13 mouse cellular contexts compared by ENCODE assay signal in genomic region chr4:87819182-87819581, GRCm38 (mm10).
DNase-seq lines count a peak whose midpoint lies in the region; ATAC-seq and TF ChIP-seq lines count a peak whose summit lies in the region.
"Had no signal": no experiment of that assay in that cellular context is flagged by ENCODE, and none has a peak within 500 bp of the region (broad histone marks: within the 10 kb centered on the region; RNA-seq: fewer than 3 reads in every experiment).

No protein-coding gene starts in this region.

- no peaks in the 10 kb centered on the region for H3K27me3 ChIP-seq in hindbrain, embryonic 15.5 days
- no peaks in the 10 kb centered on the region for H3K27me3 ChIP-seq in hindbrain, embryonic 12.5 days
- no peaks in the 10 kb centered on the region for H3K27me3 ChIP-seq in intestine, postnatal 0 days (replicated peaks; ENCODE audit: control insufficient read depth, insufficient read depth, low read length)
- H3K27me3 ChIP-seq: embryonic facial prominence, embryonic 13.5 days had no signal

- 40% methylated on average over 9 of the region's 9 CpGs for WGBS in hindbrain, embryonic 15.5 days
- WGBS in hindbrain, embryonic 12.5 days = 57% methylated on average over 9 of the region's 9 CpGs
- WGBS in intestine, postnatal 0 days = 76% methylated on average over 9 of the region's 9 CpGs

- H3K9me3 ChIP-seq in hindbrain, embryonic 15.5 days = no peaks in the 10 kb centered on the region
- H3K9me3 ChIP-seq in hindbrain, embryonic 12.5 days (replicated peaks) = no peaks in the 10 kb centered on the region
- H3K9me3 ChIP-seq in intestine, postnatal 0 days (ENCODE audit: control insufficient read depth) = no peaks in the 10 kb centered on the region
- H3K9me3 ChIP-seq: embryonic facial prominence, embryonic 13.5 days had no signal

- peak; percentile 40 for DNase-seq in Muller cell, postnatal 12 days (ENCODE audit: inconsistent ontology term)
- DNase-seq in cerebellum, adult 9-10 months = peak; percentile 96
- DNase-seq in layer of hippocampus, adult 9-11 months = peak; percentile 58
- no peak for DNase-seq in adrenal gland, postnatal 4 days (ENCODE audit: low spot score in 2 of 2)
- DNase-seq: heart, postnatal 4 days; kidney, postnatal 10 days; lung, postnatal 14 days had no signal

- no peak overlapping the region for H3K4me2 ChIP-seq in hindbrain, embryonic 15.5 days
- H3K4me2 ChIP-seq in hindbrain, embryonic 12.5 days (replicated peaks) = no peak overlapping the region
- H3K4me2 ChIP-seq in intestine, postnatal 0 days (replicated peaks; ENCODE audit: low read depth) = no peak overlapping the region
- H3K4me2 ChIP-seq: embryonic facial prominence, embryonic 13.5 days had no signal

- ATAC-seq in hindbrain, embryonic 15.5 days (ENCODE audit: low FRiP score, low read depth) = no peak
- ATAC-seq in hindbrain, embryonic 12.5 days (ENCODE audit: low FRiP score) = no peak
- no peak for ATAC-seq in granulocyte monocyte progenitor cell, adult 5-6 weeks (replicated peaks; ENCODE audit: poor library complexity, severe bottlenecking)
- no peak for ATAC-seq in intestine, postnatal 0 days
- ATAC-seq: CD4-positive, CD25-positive, alpha-beta regulatory T cell, adult 4 months had no signal

- TF ChIP-seq CTCF in intestine, postnatal 0 days (IDR thresholded peaks at IDR 0.05; ENCODE audit: low read depth) = no peak

- H3K9ac ChIP-seq in hindbrain, embryonic 15.5 days = no peak overlapping the region
- H3K9ac ChIP-seq in hindbrain, embryonic 12.5 days = no peak overlapping the region
- H3K9ac ChIP-seq in intestine, postnatal 0 days (ENCODE audit: low read depth, low read length) = no peak overlapping the region
- H3K9ac ChIP-seq: embryonic facial prominence, embryonic 13.5 days had no signal

- peak overlapping the region; percentile 4; the same call in 1 of the 2 replicates for H3K27ac ChIP-seq in hindbrain, embryonic 15.5 days (replicated peaks)
- no peak overlapping the region for H3K27ac ChIP-seq in hindbrain, embryonic 12.5 days
- H3K27ac ChIP-seq in intestine, postnatal 0 days (ENCODE audit: low read depth, low read length) = no peak overlapping the region
- H3K27ac ChIP-seq: embryonic facial prominence, embryonic 13.5 days had no signal

- H3K4me3 ChIP-seq in hindbrain, embryonic 15.5 days = no peak overlapping the region
- H3K4me3 ChIP-seq in hindbrain, embryonic 12.5 days = no peak overlapping the region
- no peak overlapping the region for H3K4me3 ChIP-seq in intestine, postnatal 0 days (ENCODE audit: low read depth, low read length)
- H3K4me3 ChIP-seq: embryonic facial prominence, embryonic 13.5 days had no signal

- no peaks in the 10 kb centered on the region for H3K36me3 ChIP-seq in hindbrain, embryonic 15.5 days
- H3K36me3 ChIP-seq in hindbrain, embryonic 12.5 days = no peaks in the 10 kb centered on the region
- H3K36me3 ChIP-seq in intestine, postnatal 0 days (ENCODE audit: control insufficient read depth, insufficient read depth) = no peaks in the 10 kb centered on the region

- peaks cover 10% of the 10 kb centered on the region; the same call in 1 of the 2 replicates for H3K4me1 ChIP-seq in hindbrain, embryonic 15.5 days (replicated peaks)
- 0 out of 2 replicates have a peak, but pooled peaks cover 3% of the 10 kb centered on the region for H3K4me1 ChIP-seq in hindbrain, embryonic 12.5 days
- H3K4me1 ChIP-seq in intestine, postnatal 0 days (replicated peaks; ENCODE audit: control insufficient read depth, insufficient read depth, low read length) = no peaks in the 10 kb centered on the region

Comparison
In these comparisons a context has a peak if more than half of its experiments do, and no peak if none do; other contexts are left out.
1. DNase-seq: peak in Muller cell, postnatal 12 days (single experiment), cerebellum, adult 9-10 months (single experiment) and layer of hippocampus, adult 9-11 months (single experiment); none in adrenal gland, postnatal 4 days (0 of 2).